Mouse (Mus musculus): ENCODE results near the gene Wrap73.

Gene Wrap73

GRCm38 (mm10) chr4:154142211-154143040 lies at the start of gene Wrap73:
Gene Wrap73, plus strand, starts transcription at chr4:154142372.
- peak; percentile 76 for DNase-seq (ENCODE audit: low read depth, low spot score)

- peak; percentile 25 for DNase-seq (ENCODE audit: low read depth, low spot score)
These were observed 49.0 kb upstream of the Wrap73 start for GRCm38 (mm10) chr4:154093210-154093609.

GRCm38 (mm10) chr4:154096111-154096510 lies 46.1 kb upstream of the Wrap73 start:
- DNase-seq (ENCODE audit: low read depth, low spot score): no peak

GRCm38 (mm10) chr4:154099361-154099760 lies 42.8 kb upstream of the Wrap73 start:
- no peak for DNase-seq (ENCODE audit: low read depth, low spot score)

GRCm38 (mm10) chr4:154103386-154103785 lies 38.8 kb upstream of the Wrap73 start:
- no peak for DNase-seq (ENCODE audit: low read depth, low spot score)

GRCm38 (mm10) chr4:154103912-154104311 lies 38.3 kb upstream of the Wrap73 start:
- no peak for DNase-seq (ENCODE audit: low read depth, low spot score)

- peak; percentile 56 for DNase-seq (ENCODE audit: low read depth, low spot score)
These were observed 36.7 kb upstream of the Wrap73 start for GRCm38 (mm10) chr4:154105381-154106001.

- no peak for DNase-seq (ENCODE audit: low read depth, low spot score)
These were observed 35.6 kb upstream of the Wrap73 start for GRCm38 (mm10) chr4:154106497-154107061.

GRCm38 (mm10) chr4:154109216-154109849 lies 32.8 kb upstream of the Wrap73 start:
- no peak for DNase-seq (ENCODE audit: low read depth, low spot score)

- no peak for DNase-seq (ENCODE audit: low read depth, low spot score)
These were observed 32.3 kb upstream of the Wrap73 start for GRCm38 (mm10) chr4:154109850-154110243.

GRCm38 (mm10) chr4:154116421-154116820 lies 25.8 kb upstream of the Wrap73 start:
- no peak for DNase-seq (ENCODE audit: low read depth, low spot score)

- DNase-seq (ENCODE audit: low read depth, low spot score): no peak
These were observed 23.4 kb upstream of the Wrap73 start for GRCm38 (mm10) chr4:154118782-154119181.

- no peak for DNase-seq (ENCODE audit: low read depth, low spot score)
These were observed 23.0 kb upstream of the Wrap73 start for GRCm38 (mm10) chr4:154119208-154119607.

GRCm38 (mm10) chr4:154121800-154122199 lies 20.4 kb upstream of the Wrap73 start:
- DNase-seq (ENCODE audit: low read depth, low spot score): no peak

- DNase-seq (ENCODE audit: low read depth, low spot score): no peak
These were observed 19.8 kb upstream of the Wrap73 start for GRCm38 (mm10) chr4:154122374-154122773.

- no peak for DNase-seq (ENCODE audit: low read depth, low spot score)
These were observed 18.6 kb upstream of the Wrap73 start for GRCm38 (mm10) chr4:154123553-154123952.

- DNase-seq (ENCODE audit: low read depth, low spot score): no peak
These were observed 17.0 kb upstream of the Wrap73 start for GRCm38 (mm10) chr4:154125202-154125601.

- no peak for DNase-seq (ENCODE audit: low read depth, low spot score)
These were observed 14.9 kb upstream of the Wrap73 start for GRCm38 (mm10) chr4:154127273-154127672.

- no peak for DNase-seq (ENCODE audit: low read depth, low spot score)
These were observed 12.2 kb upstream of the Wrap73 start for GRCm38 (mm10) chr4:154129950-154130349.

GRCm38 (mm10) chr4:154131894-154132293 lies 10.3 kb upstream of the Wrap73 start:
- DNase-seq (ENCODE audit: low read depth, low spot score): no peak

- DNase-seq (ENCODE audit: low read depth, low spot score): no peak
These were observed 7.4 kb upstream of the Wrap73 start for GRCm38 (mm10) chr4:154134803-154135202.

- DNase-seq (ENCODE audit: low read depth, low spot score): no peak
These were observed 5.0 kb upstream of the Wrap73 start for GRCm38 (mm10) chr4:154137139-154137538.
